Mouse (Mus musculus) limb, embryonic 11.5 days (tissue): ENCODE data around the gene Dnajb13. TPM values are rescaled to one million over a fixed set of nuclear protein-coding genes. Genes with fewer than 3 reads are reported as not detected.

Experiments
- ATAC-seq: fragments of 200-750 bp; cut with Nextera tagmentation; 2 replicates; pipeline ENCODE4 v1.8.0; 2017; ENCODE audit warnings: low read depth; ENCODE audit not compliant: insufficient number of reproducible peaks, low FRiP score, low TSS enrichment
- DNase-seq: peaks from one replicate; pipeline ENCODE4 v3.0.0-alpha.2; 2015; ENCODE audit warnings: low spot score
- H3K27ac ChIP-seq: fragments of 300-500 bp; sonication (generic); replicated peaks from 2 replicates; pipeline ENCODE4 v1.5.1; 2014; ENCODE audit warnings: low read depth, mild to moderate bottlenecking, low read length
- H3K27me3 ChIP-seq: fragments of 300-500 bp; sonication (generic); 2 replicates; pipeline ENCODE4 v1.6.1; 2014; ENCODE audit warnings: mild to moderate bottlenecking, low read length, mixed read lengths; ENCODE audit not compliant: control insufficient read depth, insufficient read depth
- H3K36me3 ChIP-seq: fragments of 300-500 bp; sonication (generic); 2 replicates; pipeline ENCODE4 v1.6.1; 2014; ENCODE audit warnings: mild to moderate bottlenecking, low read length, moderate library complexity, mixed read lengths; ENCODE audit not compliant: control insufficient read depth, insufficient read depth
- H3K4me1 ChIP-seq: fragments of 300-500 bp; sonication (generic); 2 replicates; pipeline ENCODE4 v1.6.1; 2014; ENCODE audit warnings: low read length, mixed read lengths; ENCODE audit not compliant: control insufficient read depth, insufficient read depth
- H3K4me2 ChIP-seq: fragments of 300-500 bp; sonication (generic); 2 replicates; pipeline ENCODE4 v1.6.1; 2014; ENCODE audit warnings: low read depth, mild to moderate bottlenecking, moderate library complexity; ENCODE audit not compliant: severe bottlenecking
- H3K4me3 ChIP-seq: fragments of 300-500 bp; sonication (generic); 2 replicates; pipeline ENCODE4 v1.5.1; 2014; ENCODE audit warnings: low read depth, low read length
- H3K9ac ChIP-seq: fragments of 300-500 bp; sonication (generic); 2 replicates; pipeline ENCODE4 v1.6.1; 2014; ENCODE audit warnings: mild to moderate bottlenecking, low read length
- H3K9me3 ChIP-seq: fragments of 300-500 bp; sonication (generic); 2 replicates; pipeline ENCODE4 v1.6.1; 2016; ENCODE audit warnings: low read length; ENCODE audit not compliant: control insufficient read depth
- WGBS: fragments of 180-500 bp; shearing (Covaris S2); extraction: QIAGEN DNeasy Blood & Tissue Kit; methylation state at CpG from one replicate; pipeline ENCODE4 v1.1.7; 2014; 5-methylcytosine and 5-hydroxymethylcytosine counted together
- polyA plus RNA-seq: library from polyadenylated mRNA; unstranded; fragments of >200 nt; fragmentation: Nextera tagmentation; extraction: Ambion mirVana; gene quantifications from 2 replicates; pipeline ENCODE4 v1.2.1, GENCODE M21; 2014

Dnajb13 gene
- polyA plus RNA-seq, result 0.11 and 0.30 TPM in 2 replicates

DNA sequence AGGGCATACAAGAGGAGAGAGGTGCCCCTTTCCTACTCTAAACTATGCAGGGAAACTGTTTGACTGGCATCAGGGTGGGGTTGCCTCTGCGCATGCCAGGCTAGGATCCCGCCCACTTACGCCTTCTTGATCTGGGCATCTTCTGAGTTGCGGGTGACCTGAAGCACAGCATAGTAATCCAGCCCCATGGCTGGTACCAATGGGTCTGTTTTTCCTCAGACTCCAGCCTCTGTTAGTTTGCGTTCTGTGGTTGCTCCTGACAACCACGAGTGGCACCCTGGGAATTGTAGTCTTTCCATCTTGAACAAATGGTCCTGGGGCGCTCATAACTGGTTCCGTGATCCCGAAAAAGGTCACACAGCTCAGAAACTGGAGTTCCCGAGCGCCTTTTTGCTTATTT lies at the start of gene Dnajb13:
TSS of gene Dnajb13 (minus strand) at position 388 of the 400 bp plus-strand sequence.
- no peaks in the 10 kb centered on the region for H3K36me3 ChIP-seq
- no peak for ATAC-seq
- no peaks in the 10 kb centered on the region for H3K9me3 ChIP-seq
- no peak within 1 kb of the TSS for H3K9ac ChIP-seq
- no peaks in the 10 kb centered on the region for H3K4me1 ChIP-seq
- H3K27ac ChIP-seq, result no peak within 1 kb of the TSS
- DNase-seq, result no peak
- H3K27me3 ChIP-seq, result no peaks in the 10 kb centered on the region
- no peak within 1 kb of the TSS for H3K4me2 ChIP-seq
- WGBS, result 49% methylated on average over 11 of the region's 11 CpGs
- H3K4me3 ChIP-seq, result no peak within 1 kb of the TSS

DNA sequence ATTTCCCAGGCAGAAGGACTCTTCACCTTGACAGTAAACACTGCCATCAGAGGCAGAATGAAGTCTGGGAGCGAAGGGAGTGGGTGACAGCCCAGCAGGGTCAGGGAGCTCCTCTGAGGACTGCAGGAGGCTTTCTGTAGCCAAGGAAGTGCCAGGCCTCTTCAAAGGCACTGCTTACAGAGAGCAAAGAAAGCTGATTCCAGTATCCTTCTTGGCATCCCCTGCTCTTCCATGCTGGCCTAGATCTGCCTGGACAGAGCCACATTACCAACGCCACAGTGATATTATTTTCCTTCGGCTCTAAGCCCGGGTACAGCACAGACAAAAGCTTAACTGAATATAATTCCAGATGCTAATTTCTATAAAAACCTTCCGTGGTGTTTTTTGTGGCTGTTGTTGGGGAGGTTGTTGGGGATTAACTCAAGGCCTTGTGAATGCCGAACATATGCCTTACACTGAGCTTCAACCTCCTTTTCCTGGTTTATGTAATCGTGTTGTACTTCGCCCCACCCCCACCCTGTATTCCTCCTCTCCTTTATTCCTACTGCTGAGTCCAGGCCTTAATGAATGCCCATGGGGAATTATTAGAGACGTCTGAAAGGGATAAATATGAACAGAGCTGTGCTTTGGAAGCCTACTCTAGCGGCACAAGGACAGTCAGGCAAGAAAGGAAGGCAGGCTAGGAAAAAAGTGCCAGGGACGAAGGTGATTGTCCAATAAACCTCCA lies 47.3 kb upstream of the Dnajb13 start:
- H3K36me3 ChIP-seq, result no peaks in the 10 kb centered on the region; the same call in 1 of the 2 replicates
- no peak overlapping the region for H3K4me2 ChIP-seq
- no peak overlapping the region for H3K4me3 ChIP-seq
- no peak overlapping the region for H3K27ac ChIP-seq
- no peak for DNase-seq
- no peaks in the 10 kb centered on the region for H3K4me1 ChIP-seq
- H3K27me3 ChIP-seq, result no peaks in the 10 kb centered on the region
- 77% methylated on average over 11 of the region's 11 CpGs for WGBS
- H3K9me3 ChIP-seq, result no peaks in the 10 kb centered on the region
- no peak for ATAC-seq
- H3K9ac ChIP-seq, result no peak overlapping the region

DNA sequence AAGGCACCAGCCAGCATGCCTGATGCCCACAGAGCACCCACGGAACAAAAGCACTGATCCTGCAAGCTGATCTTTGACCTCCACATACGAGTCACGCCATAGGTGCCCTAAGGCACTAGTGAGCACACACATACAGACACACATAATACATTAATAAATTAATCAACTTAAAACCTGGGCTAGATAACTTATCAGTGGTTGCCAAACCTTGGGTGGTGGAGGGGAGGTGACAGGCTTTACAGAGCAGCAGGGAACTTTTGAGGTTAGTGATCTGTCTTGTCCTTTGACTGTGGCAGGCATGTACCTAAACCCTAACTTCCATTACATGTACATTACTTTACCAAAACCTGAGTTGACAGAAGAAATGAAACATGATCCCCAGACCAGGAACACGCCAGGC lies 44.6 kb upstream of the Dnajb13 start:
- H3K36me3 ChIP-seq, result no peaks in the 10 kb centered on the region; the same call in 1 of the 2 replicates
- no peaks in the 10 kb centered on the region for H3K4me1 ChIP-seq
- H3K9ac ChIP-seq, result no peak overlapping the region
- H3K27me3 ChIP-seq, result no peaks in the 10 kb centered on the region
- no peak overlapping the region for H3K27ac ChIP-seq
- no peak overlapping the region for H3K4me3 ChIP-seq
- ATAC-seq, result no peak
- 83% methylated on average over 4 of the region's 4 CpGs for WGBS
- no peak for DNase-seq
- H3K4me2 ChIP-seq, result no peak overlapping the region
- H3K9me3 ChIP-seq, result no peaks in the 10 kb centered on the region

DNA sequence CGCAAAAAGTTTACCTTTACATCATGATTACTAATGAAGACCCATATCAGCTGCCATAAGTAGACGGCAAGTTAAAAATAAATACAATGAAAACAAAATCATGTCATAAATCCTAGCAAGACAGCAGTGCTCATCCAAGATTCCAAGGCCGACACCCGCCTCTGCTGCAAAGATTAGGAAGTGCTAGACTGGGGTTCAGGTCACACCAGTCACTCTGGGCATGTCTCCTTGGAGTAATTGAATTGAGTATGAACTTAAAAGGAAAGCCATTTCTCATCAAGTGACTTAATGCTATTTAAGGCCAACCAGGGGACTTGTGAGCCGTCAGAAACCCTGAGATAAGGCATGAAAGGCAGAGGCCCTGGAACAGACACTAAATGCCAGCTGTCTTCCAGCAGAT lies 42.5 kb upstream of the Dnajb13 start:
- ATAC-seq (no peak), DNase-seq (no peak)
- Histone ChIP-seq H3K9me3 (no peaks in the 10 kb centered on the region), H3K27me3 (no peaks in the 10 kb centered on the region), H3K36me3 (no peaks in the 10 kb centered on the region; the same call in 1 of the 2 replicates), H3K27ac (no peak overlapping the region), H3K9ac (no peak overlapping the region), H3K4me2 (no peak overlapping the region), H3K4me1 (no peaks in the 10 kb centered on the region), H3K4me3 (no peak overlapping the region)
- 71% methylated on average over 5 of the region's 5 CpGs for WGBS

DNA sequence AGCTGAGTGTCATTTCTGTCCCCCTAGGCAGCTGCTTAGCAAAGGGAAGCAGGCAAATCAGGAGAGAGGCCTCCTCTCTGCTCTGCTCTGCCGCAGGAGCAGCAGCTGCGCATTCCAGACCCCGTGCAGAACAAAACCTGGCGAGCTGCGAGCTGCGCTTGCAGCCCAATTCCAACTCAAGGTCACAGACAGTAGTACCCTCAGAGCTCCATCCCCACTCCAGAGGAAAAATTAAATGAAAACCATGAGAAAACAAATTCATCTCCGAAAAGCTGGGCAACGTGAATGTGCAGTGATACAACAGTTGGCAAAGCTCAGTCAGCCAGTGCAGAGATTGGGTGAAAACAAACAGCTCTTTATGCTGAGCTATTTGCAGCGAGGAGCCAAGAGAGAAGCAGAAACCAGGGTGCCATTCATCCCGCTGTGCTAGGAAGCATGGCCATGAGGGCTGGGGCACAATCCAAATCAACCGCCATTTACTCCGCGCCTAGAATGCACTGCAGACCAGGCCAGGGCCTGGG lies 40.7 kb upstream of the Dnajb13 start:
- peak; percentile 37 for DNase-seq
- Histone ChIP-seq H3K27me3 (no peaks in the 10 kb centered on the region), H3K36me3 (no peaks in the 10 kb centered on the region; the same call in 1 of the 2 replicates), H3K4me1 (no peaks in the 10 kb centered on the region), H3K4me3 (no peak overlapping the region), H3K9me3 (no peaks in the 10 kb centered on the region), H3K27ac (0 out of 2 replicates have a peak overlapping the region, but pooled peaks have one; percentile 45), H3K4me2 (no peak overlapping the region), H3K9ac (peak overlapping the region; percentile 17; the same call in 1 of the 2 replicates)
- no peak for ATAC-seq
- WGBS, result 51% methylated on average over 13 of the region's 13 CpGs

DNA sequence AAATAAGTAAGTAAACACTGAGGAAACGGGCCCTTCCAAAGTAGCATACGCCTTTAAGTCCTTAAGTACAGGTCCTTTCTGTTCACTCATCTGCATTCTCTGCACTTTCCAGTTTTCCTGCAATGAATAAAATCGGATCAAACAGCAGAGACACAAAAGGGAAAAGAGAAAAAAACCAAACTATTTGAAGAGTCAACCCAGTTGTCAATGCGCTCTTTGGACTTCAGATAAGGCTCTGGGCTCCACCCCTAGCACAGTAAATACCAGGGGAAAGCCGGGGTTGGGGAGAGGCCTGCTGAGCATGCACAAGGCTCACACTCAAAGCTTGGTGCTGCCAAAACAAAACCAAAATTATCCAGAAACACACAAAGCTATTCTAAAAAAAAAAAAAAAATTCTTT lies 40.2 kb upstream of the Dnajb13 start:
- Histone ChIP-seq H3K4me2 (no peak overlapping the region), H3K27ac (no peak overlapping the region), H3K36me3 (no peaks in the 10 kb centered on the region; the same call in 1 of the 2 replicates), H3K4me3 (no peak overlapping the region), H3K27me3 (no peaks in the 10 kb centered on the region), H3K4me1 (no peaks in the 10 kb centered on the region), H3K9me3 (no peaks in the 10 kb centered on the region), H3K9ac (no peak overlapping the region)
- 71% methylated on average over 5 of the region's 5 CpGs for WGBS
- no peak for ATAC-seq
- no peak for DNase-seq

DNA sequence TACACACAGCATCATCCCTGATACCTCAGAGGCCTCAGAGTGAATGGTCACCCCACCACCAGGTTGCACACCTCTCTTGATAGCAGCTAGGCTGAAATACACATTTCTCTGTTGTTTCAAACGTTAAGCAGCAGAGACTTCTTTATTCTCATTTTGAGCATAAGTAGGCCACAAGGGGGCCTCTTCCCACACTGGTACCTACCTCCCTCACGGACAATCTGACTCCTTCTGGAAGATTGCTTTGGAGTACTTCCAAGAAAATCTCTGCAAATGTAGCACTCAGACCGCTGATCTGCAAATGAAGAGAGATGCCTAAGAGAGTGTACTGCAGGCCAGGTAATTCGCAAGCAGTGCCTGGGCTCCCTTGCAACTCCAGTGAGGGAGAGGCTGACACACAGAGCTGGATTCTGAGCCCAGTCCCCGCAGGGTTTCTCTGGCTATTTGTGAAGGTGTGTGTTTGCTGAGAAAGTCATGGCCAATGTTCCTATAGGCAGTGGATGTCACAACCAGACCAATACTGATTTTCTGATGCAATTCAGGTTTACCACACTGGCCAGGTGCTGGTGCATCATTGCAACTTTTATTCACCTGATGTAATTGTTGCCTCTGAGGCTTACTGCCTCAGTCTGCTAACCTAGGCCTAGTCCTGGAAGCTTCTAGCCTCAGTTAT lies 35.7 kb upstream of the Dnajb13 start:
- WGBS, result 70% methylated on average over 5 of the region's 5 CpGs
- ATAC-seq (no peak), DNase-seq (no peak)
- H3K4me2 ChIP-seq, result no peak overlapping the region
- no peak overlapping the region for H3K9ac ChIP-seq
- H3K27ac ChIP-seq, result no peak overlapping the region
- H3K9me3 ChIP-seq, result no peaks in the 10 kb centered on the region
- H3K4me1 ChIP-seq, result no peaks in the 10 kb centered on the region
- no peaks in the 10 kb centered on the region for H3K36me3 ChIP-seq
- H3K4me3 ChIP-seq, result no peak overlapping the region
- H3K27me3 ChIP-seq, result no peaks in the 10 kb centered on the region

DNA sequence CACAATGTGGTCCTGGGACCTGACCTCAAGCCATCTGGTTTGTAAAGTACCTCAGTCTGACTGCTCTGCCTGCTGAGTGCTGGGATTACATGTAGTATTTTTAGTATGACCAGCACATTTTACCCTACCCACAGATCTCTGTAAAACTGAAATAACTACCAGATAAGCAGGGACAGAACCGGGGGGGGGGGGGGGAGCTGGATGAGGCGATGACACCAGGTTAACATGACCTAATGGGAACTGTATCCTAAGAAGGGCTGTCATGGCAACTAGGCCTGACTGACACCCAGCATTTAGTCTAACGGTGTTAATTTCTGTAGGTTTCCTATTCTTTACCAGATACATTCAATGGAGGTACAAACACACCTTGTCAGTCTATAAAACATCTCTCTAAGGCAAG lies 35.0 kb upstream of the Dnajb13 start:
- WGBS, result 91% methylated on average over 3 of the region's 3 CpGs
- H3K4me1 ChIP-seq, result no peaks in the 10 kb centered on the region
- no peak for DNase-seq
- no peak overlapping the region for H3K9ac ChIP-seq
- H3K27me3 ChIP-seq, result no peaks in the 10 kb centered on the region
- H3K27ac ChIP-seq, result no peak overlapping the region
- ATAC-seq, result no peak
- no peaks in the 10 kb centered on the region for H3K9me3 ChIP-seq
- no peaks in the 10 kb centered on the region for H3K36me3 ChIP-seq
- no peak overlapping the region for H3K4me3 ChIP-seq
- H3K4me2 ChIP-seq, result no peak overlapping the region
